Mouse (Mus musculus): ENCODE data around the gene Pkp1. TPM values are rescaled to one million over a fixed set of nuclear protein-coding genes. Genes with fewer than 3 reads are reported as not detected.

Pkp1 gene
- polyA plus RNA-seq (2012; rRNA removed) = not detected in 2 replicates

GRCm38 (mm10) chr1:135918644-135919407 lies at the start of gene Pkp1:
Gene Pkp1, minus strand, starts transcription at chr1:135919207.
- no peaks in the 10 kb centered on the region for H3K36me3 ChIP-seq (ENCODE audit: control insufficient read depth, insufficient read depth, low read length)
- H3K27me3 ChIP-seq (ENCODE audit: control insufficient read depth, insufficient read depth, low read length) = peaks cover 2% of the 10 kb centered on the region; the same call in 1 of the 2 replicates
- no peak for TF ChIP-seq CTCF (IDR thresholded peaks at IDR 0.05; ENCODE audit: extremely low read depth, insufficient read depth, insufficient read length, insufficient replicate concordance)
- no peak for TF ChIP-seq POLR2A (IDR thresholded peaks at IDR 0.05; ENCODE audit: low read depth, low read length)
- H3K4me1 ChIP-seq (ENCODE audit: control insufficient read depth, insufficient read depth, insufficient read length) = no peaks in the 10 kb centered on the region
- no peak within 1 kb of the TSS for H3K4me3 ChIP-seq (ENCODE audit: extremely low read depth, insufficient read depth, insufficient read length)
- DNase-seq (ENCODE audit: low read depth in 1 of 2, low spot score in 2 of 2) = no peak
- WGBS = 4% methylated on average over 67 of the region's 67 CpGs
- no peak within 1 kb of the TSS for H3K27ac ChIP-seq (ENCODE audit: insufficient read depth, low read length)

GRCm38 (mm10) chr1:135967739-135968138 lies 48.7 kb upstream of the Pkp1 start:
- no peaks in the 10 kb centered on the region for H3K27me3 ChIP-seq (ENCODE audit: control insufficient read depth, insufficient read depth, low read length)
- TF ChIP-seq POLR2A (IDR thresholded peaks at IDR 0.05; ENCODE audit: low read depth, low read length) = no peak
- TF ChIP-seq CTCF (IDR thresholded peaks at IDR 0.05; ENCODE audit: extremely low read depth, insufficient read depth, insufficient read length, insufficient replicate concordance) = no peak
- no peak overlapping the region for H3K4me3 ChIP-seq (ENCODE audit: extremely low read depth, insufficient read depth, insufficient read length)
- WGBS = 75% methylated on average over 4 of the region's 4 CpGs
- H3K36me3 ChIP-seq (ENCODE audit: control insufficient read depth, insufficient read depth, low read length) = no peaks in the 10 kb centered on the region
- no peak overlapping the region for H3K27ac ChIP-seq (ENCODE audit: insufficient read depth, low read length)
- DNase-seq (ENCODE audit: low read depth in 1 of 2, low spot score in 2 of 2) = no peak
- no peaks in the 10 kb centered on the region for H3K4me1 ChIP-seq (ENCODE audit: control insufficient read depth, insufficient read depth, insufficient read length)

GRCm38 (mm10) chr1:135964561-135964960 lies 45.6 kb upstream of the Pkp1 start:
- Histone ChIP-seq H3K27ac (ENCODE audit: insufficient read depth, low read length) (no peak overlapping the region), H3K27me3 (ENCODE audit: control insufficient read depth, insufficient read depth, low read length) (no peaks in the 10 kb centered on the region), H3K4me3 (ENCODE audit: extremely low read depth, insufficient read depth, insufficient read length) (no peak overlapping the region), H3K4me1 (ENCODE audit: control insufficient read depth, insufficient read depth, insufficient read length) (no peaks in the 10 kb centered on the region), H3K36me3 (ENCODE audit: control insufficient read depth, insufficient read depth, low read length) (no peaks in the 10 kb centered on the region)
- no peak for DNase-seq (ENCODE audit: low read depth in 1 of 2, low spot score in 2 of 2)
- TF ChIP-seq POLR2A (IDR thresholded peaks at IDR 0.05; ENCODE audit: low read depth, low read length) = no peak
- no peak for TF ChIP-seq CTCF (IDR thresholded peaks at IDR 0.05; ENCODE audit: extremely low read depth, insufficient read depth, insufficient read length, insufficient replicate concordance)
- 80% methylated on average over 11 of the region's 11 CpGs for WGBS

GRCm38 (mm10) chr1:135963177-135963576 lies 44.2 kb upstream of the Pkp1 start:
- H3K4me1 ChIP-seq (ENCODE audit: control insufficient read depth, insufficient read depth, insufficient read length) = no peaks in the 10 kb centered on the region
- DNase-seq (ENCODE audit: low read depth in 1 of 2, low spot score in 2 of 2) = no peak
- H3K36me3 ChIP-seq (ENCODE audit: control insufficient read depth, insufficient read depth, low read length) = no peaks in the 10 kb centered on the region
- H3K27ac ChIP-seq (ENCODE audit: insufficient read depth, low read length) = no peak overlapping the region
- no peak overlapping the region for H3K4me3 ChIP-seq (ENCODE audit: extremely low read depth, insufficient read depth, insufficient read length)
- no peak for TF ChIP-seq CTCF (IDR thresholded peaks at IDR 0.05; ENCODE audit: extremely low read depth, insufficient read depth, insufficient read length, insufficient replicate concordance)
- TF ChIP-seq POLR2A (IDR thresholded peaks at IDR 0.05; ENCODE audit: low read depth, low read length) = no peak
- WGBS = 36% methylated on average over 5 of the region's 5 CpGs
- H3K27me3 ChIP-seq (ENCODE audit: control insufficient read depth, insufficient read depth, low read length) = no peaks in the 10 kb centered on the region

GRCm38 (mm10) chr1:135958483-135958882 lies 39.5 kb upstream of the Pkp1 start:
- no peaks in the 10 kb centered on the region for H3K4me1 ChIP-seq (ENCODE audit: control insufficient read depth, insufficient read depth, insufficient read length)
- no peaks in the 10 kb centered on the region for H3K27me3 ChIP-seq (ENCODE audit: control insufficient read depth, insufficient read depth, low read length)
- TF ChIP-seq CTCF (IDR thresholded peaks at IDR 0.05; ENCODE audit: extremely low read depth, insufficient read depth, insufficient read length, insufficient replicate concordance) = peak; percentile 23; the same call in 1 of the 2 replicates
- no peak for TF ChIP-seq POLR2A (IDR thresholded peaks at IDR 0.05; ENCODE audit: low read depth, low read length)
- no peaks in the 10 kb centered on the region for H3K36me3 ChIP-seq (ENCODE audit: control insufficient read depth, insufficient read depth, low read length)
- no peak overlapping the region for H3K27ac ChIP-seq (ENCODE audit: insufficient read depth, low read length)
- DNase-seq (ENCODE audit: low read depth in 1 of 2, low spot score in 2 of 2) = no peak
- 39% methylated on average over 4 of the region's 4 CpGs for WGBS
- no peak overlapping the region for H3K4me3 ChIP-seq (ENCODE audit: extremely low read depth, insufficient read depth, insufficient read length)

- Histone ChIP-seq H3K4me3 (ENCODE audit: extremely low read depth, insufficient read depth, insufficient read length) (no peak overlapping the region), H3K36me3 (ENCODE audit: control insufficient read depth, insufficient read depth, low read length) (no peaks in the 10 kb centered on the region), H3K27ac (ENCODE audit: insufficient read depth, low read length) (no peak overlapping the region), H3K27me3 (ENCODE audit: control insufficient read depth, insufficient read depth, low read length) (no peaks in the 10 kb centered on the region), H3K4me1 (ENCODE audit: control insufficient read depth, insufficient read depth, insufficient read length) (no peaks in the 10 kb centered on the region)
- 79% methylated on average over 2 of the region's 2 CpGs for whole genome bisulfite sequencing
- DNase-seq (ENCODE audit: low read depth in 1 of 2, low spot score in 2 of 2) = no peak
- no peak for TF ChIP-seq CTCF (IDR thresholded peaks at IDR 0.05; ENCODE audit: extremely low read depth, insufficient read depth, insufficient read length, insufficient replicate concordance)
- TF ChIP-seq POLR2A (IDR thresholded peaks at IDR 0.05; ENCODE audit: low read depth, low read length) = no peak
These were observed 29.9 kb upstream of the Pkp1 start for GRCm38 (mm10) chr1:135948871-135949270.

GRCm38 (mm10) chr1:135946247-135946646 lies 27.2 kb upstream of the Pkp1 start:
- H3K27me3 ChIP-seq (ENCODE audit: control insufficient read depth, insufficient read depth, low read length) = no peaks in the 10 kb centered on the region
- TF ChIP-seq CTCF (IDR thresholded peaks at IDR 0.05; ENCODE audit: extremely low read depth, insufficient read depth, insufficient read length, insufficient replicate concordance) (no peak), POLR2A (IDR thresholded peaks at IDR 0.05; ENCODE audit: low read depth, low read length) (no peak)
- 43% methylated on average over 4 of the region's 4 CpGs for WGBS

More at GRCm38 (mm10) chr1:135946247-135946646, 27.2 kb upstream of the Pkp1 start:
- Histone ChIP-seq H3K27ac (ENCODE audit: insufficient read depth, low read length) (no peak overlapping the region), H3K4me1 (ENCODE audit: control insufficient read depth, insufficient read depth, insufficient read length) (no peaks in the 10 kb centered on the region), H3K36me3 (ENCODE audit: control insufficient read depth, insufficient read depth, low read length) (no peaks in the 10 kb centered on the region), H3K4me3 (ENCODE audit: extremely low read depth, insufficient read depth, insufficient read length) (no peak overlapping the region)
- no peak for DNase-seq (ENCODE audit: low read depth in 1 of 2, low spot score in 2 of 2)

Measured in spleen, adult 2 months (tissue).